Mouse (Mus musculus) embryonic facial prominence, embryonic 15.5 days (tissue): ENCODE data around the gene Tomm40l. TPM values are rescaled to one million over a fixed set of nuclear protein-coding genes. Genes with fewer than 3 reads are reported as not detected.

Experiments
- polyA plus RNA-seq: library from polyadenylated mRNA; unstranded; fragments of >200 nt; fragmentation: Nextera tagmentation; extraction: Ambion mirVana; gene quantifications from 2 replicates; pipeline ENCODE4 v1.2.1, GENCODE M21; 2015

Tomm40l gene
- polyA plus RNA-seq, 1 experiment from 2014 or later = 30.0 TPM

Other genes with a start within 250 kb of the Tomm40l start
- gene Fcgr2b, start 246.0 kb downstream of the Tomm40l start, polyA plus RNA-seq = 4.3 and 4.5 TPM in 2 replicates
- gene Fcgr4, start 203.6 kb downstream of the Tomm40l start, polyA plus RNA-seq = 0.53 and 1.8 TPM in 2 replicates
- gene Fcgr3, start 157.6 kb downstream of the Tomm40l start, polyA plus RNA-seq = 25.6 and 26.1 TPM in 2 replicates
- gene Cfap126, start 108.6 kb downstream of the Tomm40l start, polyA plus RNA-seq = 14.2 and 28.6 TPM in 2 replicates
- 261 and 274 TPM in 2 replicates for gene Sdhc, start 71.9 kb downstream of the Tomm40l start, polyA plus RNA-seq
- gene Mpz, start 71.8 kb downstream of the Tomm40l start, polyA plus RNA-seq = 6.8 and 8.5 TPM in 2 replicates
- gene Pcp4l1, start 26.2 kb downstream of the Tomm40l start, polyA plus RNA-seq = 35.8 and 38.1 TPM in 2 replicates
- gene Nr1i3, start 8.5 kb downstream of the Tomm40l start, polyA plus RNA-seq = 0.24 and 0.42 TPM in 2 replicates
- 1.3 and 1.9 TPM in 2 replicates for gene Apoa2, start 2.5 kb upstream of the Tomm40l start, polyA plus RNA-seq
- 92.7 and 101 TPM in 2 replicates for gene Fcer1g, start 11.9 kb upstream of the Tomm40l start, polyA plus RNA-seq
- 26.0 and 26.6 TPM in 2 replicates for gene Adamts4, start 27.9 kb upstream of the Tomm40l start, polyA plus RNA-seq
- gene Ndufs2, start 28.9 kb upstream of the Tomm40l start, polyA plus RNA-seq = 217 and 248 TPM in 2 replicates
- 75.5 and 86.7 TPM in 2 replicates for gene B4galt3, start 47.8 kb upstream of the Tomm40l start, polyA plus RNA-seq
- gene Ppox, start 58.7 kb upstream of the Tomm40l start, polyA plus RNA-seq = 56.9 and 58.2 TPM in 2 replicates
- 85.1 and 91.1 TPM in 2 replicates for gene Usp21, start 65.5 kb upstream of the Tomm40l start, polyA plus RNA-seq
- gene Ufc1, start 72.5 kb upstream of the Tomm40l start, polyA plus RNA-seq = 107 and 112 TPM in 2 replicates
- 53.2 and 55.1 TPM in 2 replicates for gene Dedd, start 106.6 kb upstream of the Tomm40l start, polyA plus RNA-seq
- gene Nit1, start 123.1 kb upstream of the Tomm40l start, polyA plus RNA-seq = 41.7 and 44.7 TPM in 2 replicates
- 95.9 and 105 TPM in 2 replicates for gene Pfdn2, start 123.2 kb upstream of the Tomm40l start, polyA plus RNA-seq
- gene Klhdc9, start 138.3 kb upstream of the Tomm40l start, polyA plus RNA-seq = 4.5 and 9.1 TPM in 2 replicates
- gene Nectin4, start 147.6 kb upstream of the Tomm40l start, polyA plus RNA-seq = 39.0 and 43.7 TPM in 2 replicates
- 2.6 and 3.1 TPM in 2 replicates for gene Arhgap30, start 166.4 kb upstream of the Tomm40l start, polyA plus RNA-seq
- 74.6 and 85.2 TPM in 2 replicates for gene Usf1, start 188.8 kb upstream of the Tomm40l start, polyA plus RNA-seq
- gene Tstd1, start 196.4 kb upstream of the Tomm40l start, polyA plus RNA-seq = 8.1 and 11.8 TPM in 2 replicates
- gene F11r, start 215.0 kb upstream of the Tomm40l start, polyA plus RNA-seq = 66.5 and 73.3 TPM in 2 replicates